Mouse (Mus musculus): ENCODE results near the gene Retreg1. TPM values are rescaled to one million over a fixed set of nuclear protein-coding genes. Genes with fewer than 3 reads are reported as not detected.

Retreg1 gene
- total RNA-seq, 1 experiment from 2014 or later, result 95.7 TPM

DNA sequence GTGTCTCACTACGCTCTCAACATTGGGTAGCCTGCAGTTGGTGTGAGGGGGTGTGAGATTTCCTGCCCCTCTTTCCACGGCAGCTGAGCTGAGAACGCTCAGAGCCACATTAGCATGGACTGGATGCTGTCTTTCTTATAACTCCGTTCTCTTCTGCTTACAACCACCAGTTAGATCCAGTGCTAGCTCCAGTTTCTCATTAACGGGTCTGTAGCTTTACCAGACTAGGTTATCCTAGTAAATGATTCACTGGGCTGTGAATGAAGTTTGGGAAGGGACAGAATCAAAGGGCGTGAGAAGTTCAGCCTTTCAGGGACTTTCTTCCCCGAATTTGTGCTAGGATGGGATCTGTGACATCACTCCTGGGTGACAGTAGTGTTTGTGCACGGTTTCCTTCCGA lies 70.7 kb downstream of the Retreg1 start:
- no peak for ATAC-seq (replicated peaks; ENCODE audit: low read depth, poor library complexity, severe bottlenecking)

GRCm38 (mm10) chr15:25914160-25914559 lies 71.2 kb downstream of the Retreg1 start:
- ATAC-seq (replicated peaks; ENCODE audit: low read depth, poor library complexity, severe bottlenecking), result no peak

- no peak for ATAC-seq (replicated peaks; ENCODE audit: low read depth, poor library complexity, severe bottlenecking)
These were observed 72.0 kb downstream of the Retreg1 start for GRCm38 (mm10) chr15:25915013-25915412.

- no peak for ATAC-seq (replicated peaks; ENCODE audit: low read depth, poor library complexity, severe bottlenecking)
These were observed 72.7 kb downstream of the Retreg1 start for GRCm38 (mm10) chr15:25915574-25916205.

GRCm38 (mm10) chr15:25916252-25916651 lies 73.3 kb downstream of the Retreg1 start:
- ATAC-seq (replicated peaks; ENCODE audit: low read depth, poor library complexity, severe bottlenecking), result peak; percentile 26

DNA sequence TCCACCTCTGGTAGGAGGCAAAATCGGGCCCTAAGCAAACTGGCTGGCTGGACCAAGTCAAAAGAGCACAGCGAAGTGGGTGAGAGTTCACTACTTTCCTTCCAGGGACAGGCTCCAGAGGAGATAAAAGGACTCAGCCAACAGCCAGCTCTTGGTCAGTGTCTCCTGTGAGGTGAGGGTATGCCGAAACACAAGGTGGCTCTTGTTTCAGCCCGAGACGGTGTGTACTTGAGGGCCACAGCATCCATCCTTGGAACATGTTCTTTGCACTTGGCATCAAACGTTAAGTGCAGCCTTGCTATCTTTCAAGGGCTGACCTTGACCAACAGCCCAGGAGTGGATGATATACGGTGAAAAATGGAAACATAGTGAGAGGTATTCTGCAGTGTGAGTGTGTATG lies 75.7 kb downstream of the Retreg1 start:
- ATAC-seq (replicated peaks; ENCODE audit: low read depth, poor library complexity, severe bottlenecking), result no peak

DNA sequence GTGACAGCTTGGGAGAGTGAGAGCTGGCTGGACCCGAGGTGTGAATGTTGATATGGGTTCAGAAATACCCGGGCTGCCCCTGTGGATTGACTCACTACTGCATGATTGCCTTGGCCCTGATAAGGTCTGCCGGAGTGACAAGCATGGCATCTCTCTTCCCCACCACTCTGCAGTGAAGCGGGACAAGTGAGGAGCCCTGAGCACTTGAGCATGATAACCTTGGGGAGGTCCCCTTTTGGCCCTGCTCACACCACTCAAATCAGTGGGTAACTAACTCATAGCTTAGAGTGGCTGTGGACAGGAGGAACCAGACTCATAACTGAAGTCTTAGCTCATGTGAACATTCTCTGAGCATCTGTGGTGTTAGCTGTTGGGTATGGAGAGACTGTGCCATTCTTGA lies 77.0 kb downstream of the Retreg1 start:
- 0 out of 2 replicates have a peak, but pooled peaks have one; percentile 12 for ATAC-seq (replicated peaks; ENCODE audit: low read depth, poor library complexity, severe bottlenecking)

DNA sequence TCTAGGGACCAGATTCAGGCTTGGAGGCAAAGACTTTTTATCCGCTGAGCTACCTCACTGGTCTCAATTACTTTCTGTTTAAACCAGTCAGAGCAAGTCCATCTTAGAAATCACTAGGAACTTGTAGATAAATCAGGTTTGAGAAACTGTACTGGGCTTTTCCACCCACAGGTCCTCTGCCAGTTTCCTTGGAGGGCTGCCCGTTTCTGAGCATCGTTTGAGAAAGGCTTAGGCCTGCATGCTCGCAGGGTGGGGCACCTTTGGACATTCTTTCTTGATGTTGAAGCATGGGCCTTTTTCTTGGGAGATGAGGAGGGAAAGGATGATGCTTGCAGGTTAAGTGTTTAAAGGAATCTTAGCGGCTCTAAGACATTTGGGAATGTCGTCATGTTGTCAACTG lies 77.9 kb downstream of the Retreg1 start:
- ATAC-seq (replicated peaks; ENCODE audit: low read depth, poor library complexity, severe bottlenecking), result no peak

- ATAC-seq (replicated peaks; ENCODE audit: low read depth, poor library complexity, severe bottlenecking), result no peak
These were observed 79.0 kb downstream of the Retreg1 start for GRCm38 (mm10) chr15:25922007-25922406.

DNA sequence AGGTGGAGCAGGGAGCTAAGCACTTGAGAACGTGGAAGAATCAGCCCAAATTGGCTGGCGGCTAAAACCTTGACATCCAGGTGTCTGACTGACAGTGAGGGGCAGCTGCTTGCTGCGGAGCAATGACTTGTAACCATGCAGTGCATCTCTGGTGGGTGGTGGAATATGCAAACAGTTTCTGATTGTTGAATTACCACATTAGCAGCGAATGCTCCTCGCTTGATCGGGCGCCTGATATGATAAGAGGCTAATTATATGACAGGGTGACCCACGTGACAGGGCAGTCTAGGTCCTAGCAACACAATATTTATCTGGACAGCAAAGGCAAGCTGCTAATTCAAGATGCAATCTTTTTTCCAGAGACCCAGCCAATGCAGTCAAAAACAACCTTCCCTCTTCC lies 80.9 kb downstream of the Retreg1 start:
- ATAC-seq (replicated peaks; ENCODE audit: low read depth, poor library complexity, severe bottlenecking), result no peak

DNA sequence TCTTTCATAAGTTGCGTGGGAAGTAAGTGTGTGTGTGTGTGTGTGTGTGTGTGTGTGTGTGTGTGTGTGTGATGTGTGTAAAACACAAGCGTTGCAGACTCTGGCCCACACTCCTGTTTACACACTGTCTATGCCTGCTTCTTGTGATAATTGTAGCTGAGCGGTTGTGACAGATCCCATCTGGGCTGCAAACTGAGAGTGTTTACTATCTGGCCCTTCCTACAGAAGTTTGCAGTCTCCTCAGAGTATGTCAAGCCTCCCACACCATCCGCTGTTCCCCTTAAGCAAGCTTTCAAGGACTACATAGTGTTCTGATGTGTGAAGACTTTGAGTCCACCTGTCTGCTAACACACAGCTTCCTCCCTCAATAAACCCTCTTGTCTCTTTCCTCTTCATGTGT lies 83.2 kb downstream of the Retreg1 start:
- no peak for ATAC-seq (replicated peaks; ENCODE audit: low read depth, poor library complexity, severe bottlenecking)

DNA sequence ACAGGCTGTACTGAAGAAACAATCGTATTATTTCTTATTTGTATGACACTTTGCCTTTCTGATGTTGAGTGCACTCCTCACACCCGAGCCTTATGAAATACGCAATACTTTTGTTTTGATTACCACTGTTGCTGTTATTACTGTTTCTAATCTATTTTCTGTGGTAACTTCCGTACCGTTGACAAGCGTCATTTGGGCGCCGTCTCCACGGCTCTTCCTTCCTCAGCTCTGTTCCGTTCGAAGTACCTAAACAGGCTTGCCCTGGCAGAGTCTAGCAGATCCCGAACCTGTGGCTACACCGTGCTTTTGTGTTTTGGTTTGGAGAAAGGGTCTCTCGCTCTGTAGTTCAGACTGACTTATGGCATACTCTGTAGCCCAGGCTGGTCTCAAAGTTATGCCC lies 84.1 kb downstream of the Retreg1 start:
- ATAC-seq (replicated peaks; ENCODE audit: low read depth, poor library complexity, severe bottlenecking), result peak; percentile 66

DNA sequence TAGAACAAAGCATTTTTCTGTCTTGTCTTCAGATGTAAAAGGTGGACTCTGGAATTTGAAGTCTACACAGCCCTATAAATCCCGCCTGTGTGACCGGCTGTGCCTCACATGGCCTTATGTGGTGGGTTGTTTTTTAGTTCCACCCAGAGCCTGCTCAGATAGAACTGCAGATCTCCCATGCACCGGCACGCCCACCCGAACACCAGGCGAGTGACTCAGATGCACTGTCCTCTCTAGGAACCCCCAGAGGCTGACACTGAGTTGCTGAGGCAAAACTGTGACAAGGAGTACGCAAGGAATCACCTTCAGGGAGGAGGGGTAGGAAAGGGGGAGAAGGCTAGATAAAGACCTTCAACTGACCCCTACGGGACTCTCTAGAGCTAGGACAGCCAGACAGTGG lies 85.0 kb downstream of the Retreg1 start:
- no peak for ATAC-seq (replicated peaks; ENCODE audit: low read depth, poor library complexity, severe bottlenecking)

DNA sequence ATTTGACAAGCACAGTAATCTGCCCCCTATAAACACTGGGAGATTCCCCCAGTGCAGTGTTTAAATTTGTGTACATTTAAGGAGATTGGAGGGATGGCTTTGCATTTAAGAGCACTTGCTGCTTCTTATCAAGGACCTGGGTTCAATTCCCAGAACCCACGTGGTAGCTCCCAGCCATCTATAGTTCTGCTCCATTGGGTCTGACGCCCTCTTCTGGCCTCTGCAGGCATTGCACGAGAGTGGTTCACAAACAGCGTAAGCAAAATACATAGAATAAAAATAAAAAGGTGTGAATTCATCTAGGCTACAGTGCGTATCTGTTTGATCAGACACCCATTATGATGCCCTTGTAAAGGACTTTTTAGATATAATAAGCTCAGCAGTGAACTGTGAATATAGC lies 85.9 kb downstream of the Retreg1 start:
- no peak for ATAC-seq (replicated peaks; ENCODE audit: low read depth, poor library complexity, severe bottlenecking)

DNA sequence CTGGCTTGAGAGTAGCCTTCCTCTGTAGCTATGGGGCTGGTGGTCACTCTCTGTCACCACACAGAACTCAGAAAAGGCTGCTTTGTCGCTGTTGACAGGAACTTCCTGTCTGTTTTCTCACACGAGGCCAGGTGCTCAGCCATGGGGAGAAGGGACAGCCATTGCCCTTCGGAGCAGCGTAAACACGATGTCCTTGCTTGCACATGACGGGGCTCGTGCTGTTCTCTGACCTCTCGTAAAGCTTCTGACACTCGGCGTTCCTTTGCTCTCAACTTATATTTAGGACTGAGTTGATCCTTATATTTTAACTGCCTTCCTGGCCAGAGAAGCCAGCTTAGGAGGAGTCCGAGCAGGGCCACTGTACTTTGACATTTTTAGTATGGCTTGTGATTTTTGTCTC lies 86.5 kb downstream of the Retreg1 start:
- ATAC-seq (replicated peaks; ENCODE audit: low read depth, poor library complexity, severe bottlenecking), result no peak

GRCm38 (mm10) chr15:25929936-25930335 lies 87.0 kb downstream of the Retreg1 start:
- ATAC-seq (replicated peaks; ENCODE audit: low read depth, poor library complexity, severe bottlenecking), result no peak

DNA sequence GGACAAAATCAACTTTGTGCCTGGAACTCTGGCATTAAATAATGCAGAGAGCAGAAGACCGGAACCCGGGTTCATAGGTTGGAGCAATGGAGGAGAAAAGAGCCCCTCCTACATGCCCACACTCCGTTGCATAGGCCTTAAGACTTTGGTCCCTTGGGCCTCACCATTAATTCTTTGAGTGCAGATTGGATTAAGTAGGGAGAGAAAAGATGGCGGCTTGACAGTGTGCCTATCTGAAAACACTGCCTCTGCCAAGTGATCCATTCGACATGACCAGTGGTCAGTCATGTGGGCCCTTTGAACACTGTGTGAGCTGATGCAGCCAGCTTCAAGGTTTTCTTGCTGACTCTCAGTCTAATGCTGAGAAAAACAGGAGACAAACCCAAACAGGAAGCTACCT lies 87.7 kb downstream of the Retreg1 start:
- ATAC-seq (replicated peaks; ENCODE audit: low read depth, poor library complexity, severe bottlenecking), result no peak

DNA sequence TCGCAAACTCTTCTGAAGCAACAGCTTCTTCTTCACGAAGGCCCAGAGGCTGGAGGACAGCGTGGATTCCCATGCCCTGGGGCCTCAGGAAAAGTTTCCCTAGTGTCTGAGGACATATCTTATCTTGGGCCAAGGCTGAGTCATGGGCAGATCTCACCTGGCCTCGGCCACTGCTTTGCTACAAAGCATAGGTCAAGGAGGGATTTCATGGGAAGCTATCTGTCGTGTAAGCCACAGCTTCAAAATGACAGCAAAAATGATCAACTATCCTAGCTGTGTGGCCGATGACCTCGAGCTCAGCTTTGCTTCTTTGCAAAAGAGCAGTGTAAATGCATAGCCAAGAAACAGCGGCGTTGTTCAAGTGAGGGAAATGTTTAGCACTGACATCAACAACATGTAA lies 89.5 kb downstream of the Retreg1 start:
- no peak for ATAC-seq (replicated peaks; ENCODE audit: low read depth, poor library complexity, severe bottlenecking)

GRCm38 (mm10) chr15:25932937-25933684 lies 90.1 kb downstream of the Retreg1 start:
- peak; percentile 78 for ATAC-seq (replicated peaks; ENCODE audit: low read depth, poor library complexity, severe bottlenecking)

GRCm38 (mm10) chr15:25933685-25934108 lies 90.7 kb downstream of the Retreg1 start:
- ATAC-seq (replicated peaks; ENCODE audit: low read depth, poor library complexity, severe bottlenecking), result peak; percentile 45

DNA sequence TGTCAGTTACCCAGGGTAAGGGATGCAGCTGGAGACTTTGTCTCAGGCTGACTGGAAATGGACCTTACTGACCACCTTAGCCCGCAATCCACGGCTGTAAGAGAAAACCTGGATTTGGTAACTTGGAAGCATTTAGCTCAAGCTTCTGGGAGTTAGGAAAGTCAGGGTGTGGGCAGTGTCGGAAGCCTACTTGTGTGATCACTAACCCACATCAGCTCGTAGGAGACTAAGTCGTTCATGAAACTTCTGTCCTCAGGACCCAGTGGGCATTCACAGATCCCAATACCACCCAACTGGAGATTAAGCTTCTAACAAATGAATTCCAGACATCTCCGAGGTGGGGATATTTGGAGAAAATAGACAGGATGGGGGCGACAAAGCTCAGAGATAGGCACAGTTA lies 91.4 kb downstream of the Retreg1 start:
- no peak for ATAC-seq (replicated peaks; ENCODE audit: low read depth, poor library complexity, severe bottlenecking)

DNA sequence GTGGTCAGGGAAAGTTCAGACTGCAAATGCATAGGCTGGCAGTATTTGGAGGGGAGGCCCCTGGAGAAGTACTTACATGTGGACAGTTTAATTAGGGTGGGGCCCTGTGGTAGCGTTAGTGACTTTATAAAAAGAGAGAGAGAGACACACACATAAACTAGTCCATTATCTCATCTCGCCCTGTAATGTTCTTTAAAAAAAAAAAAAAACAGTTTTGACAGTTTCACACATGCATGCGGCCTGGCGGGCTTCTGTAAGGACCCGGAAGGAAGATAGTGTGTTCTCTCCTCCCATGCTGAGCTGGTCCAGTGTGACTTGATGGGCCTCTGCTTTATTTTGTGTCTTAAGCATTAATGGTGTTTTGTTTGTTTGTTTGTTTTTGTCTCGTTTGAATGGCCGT lies 95.5 kb downstream of the Retreg1 start:
- no peak; the same call in 1 of the 2 replicates for ATAC-seq (replicated peaks; ENCODE audit: low read depth, poor library complexity, severe bottlenecking)
